Mouse (Mus musculus): ENCODE measurements around the gene Tbx19. TPM values are rescaled to one million over a fixed set of nuclear protein-coding genes. Genes with fewer than 3 reads are reported as not detected.

Tbx19 gene
- not detected in 2 replicates for polyA plus RNA-seq (2015; fragmentation: Nextera tagmentation; extraction: Ambion mirVana)

GRCm38 (mm10) chr1:165160723-165161405, at the start of gene Tbx19:
Gene Tbx19 (minus strand): TSS chr1:165160773.
- Histone ChIP-seq H3K4me1 (ENCODE audit: control insufficient read depth, insufficient read depth, low read length) (no peaks in the 10 kb centered on the region), H3K9me3 (replicated peaks; ENCODE audit: control insufficient read depth, low read length) (no peaks in the 10 kb centered on the region), H3K9ac (ENCODE audit: low read length) (no peak within 1 kb of the TSS), H3K4me2 (ENCODE audit: low read depth, low read length) (no peak within 1 kb of the TSS), H3K36me3 (ENCODE audit: control insufficient read depth, insufficient read depth, low read length) (no peaks in the 10 kb centered on the region), H3K27me3 (ENCODE audit: control insufficient read depth, insufficient read depth, low read length) (no peaks in the 10 kb centered on the region), H3K4me3 (replicated peaks; ENCODE audit: low read length) (no peak within 1 kb of the TSS), H3K27ac (ENCODE audit: low read length) (no peak within 1 kb of the TSS)
- WGBS: 84% methylated on average over 8 of the region's 8 CpGs
- ATAC-seq (ENCODE audit: insufficient read depth, low FRiP score): no peak

GRCm38 (mm10) chr1:165205591-165205990, 45.0 kb upstream of the Tbx19 start:
- no peaks in the 10 kb centered on the region for H3K27me3 ChIP-seq (ENCODE audit: control insufficient read depth, insufficient read depth, low read length)
- no peak overlapping the region for H3K27ac ChIP-seq (ENCODE audit: low read length)
- no peak overlapping the region for H3K4me3 ChIP-seq (replicated peaks; ENCODE audit: low read length)
- H3K9ac ChIP-seq (ENCODE audit: low read length): no peak overlapping the region
- H3K4me2 ChIP-seq (ENCODE audit: low read depth, low read length): no peak overlapping the region
- H3K4me1 ChIP-seq (ENCODE audit: control insufficient read depth, insufficient read depth, low read length): no peaks in the 10 kb centered on the region
- H3K9me3 ChIP-seq (replicated peaks; ENCODE audit: control insufficient read depth, low read length): no peaks in the 10 kb centered on the region
- WGBS: 25% methylated on average over 2 of the region's 2 CpGs
- no peak for ATAC-seq (ENCODE audit: insufficient read depth, low FRiP score)
- no peaks in the 10 kb centered on the region for H3K36me3 ChIP-seq (ENCODE audit: control insufficient read depth, insufficient read depth, low read length)

- ATAC-seq (ENCODE audit: insufficient read depth, low FRiP score): no peak
- Histone ChIP-seq H3K36me3 (ENCODE audit: control insufficient read depth, insufficient read depth, low read length) (no peaks in the 10 kb centered on the region), H3K27ac (ENCODE audit: low read length) (no peak overlapping the region), H3K27me3 (ENCODE audit: control insufficient read depth, insufficient read depth, low read length) (no peaks in the 10 kb centered on the region), H3K9me3 (replicated peaks; ENCODE audit: control insufficient read depth, low read length) (no peaks in the 10 kb centered on the region), H3K9ac (ENCODE audit: low read length) (no peak overlapping the region), H3K4me1 (ENCODE audit: control insufficient read depth, insufficient read depth, low read length) (no peaks in the 10 kb centered on the region), H3K4me2 (ENCODE audit: low read depth, low read length) (no peak overlapping the region), H3K4me3 (replicated peaks; ENCODE audit: low read length) (no peak overlapping the region)
- 25% methylated on average over 2 of the region's 2 CpGs for WGBS
Measured at GRCm38 (mm10) chr1:165203488-165204035, 43.0 kb upstream of the Tbx19 start.

- no peak overlapping the region for H3K27ac ChIP-seq (ENCODE audit: low read length)
- no peak overlapping the region for H3K4me3 ChIP-seq (replicated peaks; ENCODE audit: low read length)
- H3K9ac ChIP-seq (ENCODE audit: low read length): no peak overlapping the region
- ATAC-seq (ENCODE audit: insufficient read depth, low FRiP score): no peak
- H3K4me1 ChIP-seq (ENCODE audit: control insufficient read depth, insufficient read depth, low read length): no peaks in the 10 kb centered on the region
- H3K9me3 ChIP-seq (replicated peaks; ENCODE audit: control insufficient read depth, low read length): no peaks in the 10 kb centered on the region
- no peaks in the 10 kb centered on the region for H3K36me3 ChIP-seq (ENCODE audit: control insufficient read depth, insufficient read depth, low read length)
- no peaks in the 10 kb centered on the region for H3K27me3 ChIP-seq (ENCODE audit: control insufficient read depth, insufficient read depth, low read length)
- no peak overlapping the region for H3K4me2 ChIP-seq (ENCODE audit: low read depth, low read length)
- 75% methylated on average over 4 of the region's 4 CpGs for WGBS
Measured at GRCm38 (mm10) chr1:165201445-165202012, 41.0 kb upstream of the Tbx19 start.

GRCm38 (mm10) chr1:165200748-165201147, 40.2 kb upstream of the Tbx19 start:
- H3K9ac ChIP-seq (ENCODE audit: low read length): no peak overlapping the region
- no peak overlapping the region for H3K4me2 ChIP-seq (ENCODE audit: low read depth, low read length)
- no peaks in the 10 kb centered on the region for H3K9me3 ChIP-seq (replicated peaks; ENCODE audit: control insufficient read depth, low read length)
- H3K36me3 ChIP-seq (ENCODE audit: control insufficient read depth, insufficient read depth, low read length): no peaks in the 10 kb centered on the region
- H3K4me3 ChIP-seq (replicated peaks; ENCODE audit: low read length): no peak overlapping the region
- no peak for ATAC-seq (ENCODE audit: insufficient read depth, low FRiP score)
- H3K27ac ChIP-seq (ENCODE audit: low read length): no peak overlapping the region
- 58% methylated on average over 8 of the region's 8 CpGs for WGBS
- H3K4me1 ChIP-seq (ENCODE audit: control insufficient read depth, insufficient read depth, low read length): no peaks in the 10 kb centered on the region
- H3K27me3 ChIP-seq (ENCODE audit: control insufficient read depth, insufficient read depth, low read length): no peaks in the 10 kb centered on the region

GRCm38 (mm10) chr1:165199639-165200038, 39.1 kb upstream of the Tbx19 start:
- Histone ChIP-seq H3K4me3 (replicated peaks; ENCODE audit: low read length) (no peak overlapping the region), H3K27me3 (ENCODE audit: control insufficient read depth, insufficient read depth, low read length) (no peaks in the 10 kb centered on the region), H3K4me2 (ENCODE audit: low read depth, low read length) (no peak overlapping the region), H3K9me3 (replicated peaks; ENCODE audit: control insufficient read depth, low read length) (no peaks in the 10 kb centered on the region), H3K27ac (ENCODE audit: low read length) (no peak overlapping the region), H3K9ac (ENCODE audit: low read length) (no peak overlapping the region), H3K4me1 (ENCODE audit: control insufficient read depth, insufficient read depth, low read length) (no peaks in the 10 kb centered on the region), H3K36me3 (ENCODE audit: control insufficient read depth, insufficient read depth, low read length) (no peaks in the 10 kb centered on the region)
- 65% methylated on average over 3 of the region's 3 CpGs for WGBS
- ATAC-seq (ENCODE audit: insufficient read depth, low FRiP score): no peak

- Histone ChIP-seq H3K4me1 (ENCODE audit: control insufficient read depth, insufficient read depth, low read length) (no peaks in the 10 kb centered on the region), H3K4me2 (ENCODE audit: low read depth, low read length) (no peak overlapping the region), H3K36me3 (ENCODE audit: control insufficient read depth, insufficient read depth, low read length) (no peaks in the 10 kb centered on the region), H3K9ac (ENCODE audit: low read length) (no peak overlapping the region), H3K4me3 (replicated peaks; ENCODE audit: low read length) (no peak overlapping the region), H3K27ac (ENCODE audit: low read length) (no peak overlapping the region), H3K27me3 (ENCODE audit: control insufficient read depth, insufficient read depth, low read length) (no peaks in the 10 kb centered on the region), H3K9me3 (replicated peaks; ENCODE audit: control insufficient read depth, low read length) (no peaks in the 10 kb centered on the region)
- no peak for ATAC-seq (ENCODE audit: insufficient read depth, low FRiP score)
- WGBS: 64% methylated on average over 1 of the region's 1 CpGs
Measured at GRCm38 (mm10) chr1:165198951-165199350, 38.4 kb upstream of the Tbx19 start.

- no peaks in the 10 kb centered on the region for H3K4me1 ChIP-seq (ENCODE audit: control insufficient read depth, insufficient read depth, low read length)
- H3K4me3 ChIP-seq (replicated peaks; ENCODE audit: low read length): no peak overlapping the region
- H3K27ac ChIP-seq (ENCODE audit: low read length): 0 out of 2 replicates have a peak overlapping the region, but pooled peaks have one; percentile 1
- no peaks in the 10 kb centered on the region for H3K27me3 ChIP-seq (ENCODE audit: control insufficient read depth, insufficient read depth, low read length)
- no peak overlapping the region for H3K4me2 ChIP-seq (ENCODE audit: low read depth, low read length)
- H3K36me3 ChIP-seq (ENCODE audit: control insufficient read depth, insufficient read depth, low read length): no peaks in the 10 kb centered on the region
- WGBS: 40% methylated on average over 3 of the region's 3 CpGs
- H3K9me3 ChIP-seq (replicated peaks; ENCODE audit: control insufficient read depth, low read length): no peaks in the 10 kb centered on the region
- H3K9ac ChIP-seq (ENCODE audit: low read length): no peak overlapping the region
- ATAC-seq (ENCODE audit: insufficient read depth, low FRiP score): no peak
Measured at GRCm38 (mm10) chr1:165197875-165198274, 37.3 kb upstream of the Tbx19 start.

GRCm38 (mm10) chr1:165195396-165195960, 34.9 kb upstream of the Tbx19 start:
- no peaks in the 10 kb centered on the region for H3K36me3 ChIP-seq (ENCODE audit: control insufficient read depth, insufficient read depth, low read length)
- H3K4me3 ChIP-seq (replicated peaks; ENCODE audit: low read length): no peak overlapping the region
- no peaks in the 10 kb centered on the region for H3K4me1 ChIP-seq (ENCODE audit: control insufficient read depth, insufficient read depth, low read length)
- 0 out of 2 replicates have a peak overlapping the region, but pooled peaks have one; percentile 94 for H3K27ac ChIP-seq (ENCODE audit: low read length)
- H3K4me2 ChIP-seq (ENCODE audit: low read depth, low read length): no peak overlapping the region
- H3K27me3 ChIP-seq (ENCODE audit: control insufficient read depth, insufficient read depth, low read length): no peaks in the 10 kb centered on the region
- WGBS: 63% methylated on average over 3 of the region's 3 CpGs
- no peak overlapping the region for H3K9ac ChIP-seq (ENCODE audit: low read length)
- no peak for ATAC-seq (ENCODE audit: insufficient read depth, low FRiP score)
- no peaks in the 10 kb centered on the region for H3K9me3 ChIP-seq (replicated peaks; ENCODE audit: control insufficient read depth, low read length)
